Mouse (Mus musculus) megakaryocyte, embryonic 14.5 days (primary cell): ENCODE results near the gene Dcp1a.

ENCODE experiments used
- FLI1 ChIP-seq: IDR thresholded peaks from 2 replicates; pipeline ENCODE4 v1.6.1; 2012; ENCODE audit warnings: low read length, inconsistent platforms, mixed read lengths
- GATA1 ChIP-seq: IDR thresholded peaks from 3 replicates; pipeline ENCODE4 v1.6.1; 2012; ENCODE audit warnings: mixed read lengths, low read length, inconsistent platforms, borderline replicate concordance

- TF ChIP-seq GATA1 (no peak), FLI1 (no peak)
Measured at GRCm38 (mm10) chr14:30457897-30458296, 21.4 kb upstream of the Dcp1a start.
